In genomic region chr5:25055288-25055687, GRCm38 (mm10) we compare ENCODE assay signal across 14 mouse cellular contexts. TPM values are rescaled to one million over a fixed set of nuclear protein-coding genes. Genes with fewer than 3 reads are reported as not detected.
DNase-seq lines count a peak whose midpoint lies in the region; ATAC-seq and TF ChIP-seq lines count a peak whose summit lies in the region.
"Had no signal": no experiment of that assay in that cellular context is flagged by ENCODE, and none has a peak within 500 bp of the region (broad histone marks: within the 10 kb centered on the region; RNA-seq: fewer than 3 reads in every experiment).

No protein-coding gene starts in this region.

- H3K9me3 ChIP-seq in forebrain, embryonic 14.5 days (replicated peaks; ENCODE audit: control insufficient read depth, low read length): no peaks in the 10 kb centered on the region
- H3K9me3 ChIP-seq in forebrain, postnatal 0 days (ENCODE audit: low read length): no peaks in the 10 kb centered on the region
- no peaks in the 10 kb centered on the region for H3K9me3 ChIP-seq in hindbrain, embryonic 14.5 days (ENCODE audit: control insufficient read depth, low read length)
- H3K9me3 ChIP-seq: embryonic facial prominence, embryonic 12.5 days; forebrain, embryonic 12.5 days had no signal

- no peak overlapping the region for H3K4me3 ChIP-seq in forebrain, embryonic 14.5 days (ENCODE audit: low read depth, low read length)
- no peak overlapping the region for H3K4me3 ChIP-seq in forebrain, postnatal 0 days (ENCODE audit: low read depth, low read length)
- H3K4me3 ChIP-seq in hindbrain, embryonic 14.5 days (replicated peaks; ENCODE audit: low read length): no peak overlapping the region
- H3K4me3 ChIP-seq: embryonic facial prominence, embryonic 12.5 days; forebrain, embryonic 12.5 days had no signal

- no peak overlapping the region for H3K9ac ChIP-seq in forebrain, embryonic 14.5 days (ENCODE audit: low read length)
- no peak overlapping the region for H3K9ac ChIP-seq in forebrain, postnatal 0 days
- no peak overlapping the region for H3K9ac ChIP-seq in hindbrain, embryonic 14.5 days
- H3K9ac ChIP-seq: embryonic facial prominence, embryonic 12.5 days; forebrain, embryonic 12.5 days had no signal

- H3K4me1 ChIP-seq in forebrain, embryonic 14.5 days (ENCODE audit: control insufficient read depth, insufficient read depth, low read length): peaks cover 10% of the 10 kb centered on the region
- peaks cover 11% of the 10 kb centered on the region; the same call in 1 of the 2 replicates for H3K4me1 ChIP-seq in forebrain, postnatal 0 days (ENCODE audit: insufficient read depth)
- H3K4me1 ChIP-seq in hindbrain, embryonic 14.5 days (replicated peaks; ENCODE audit: control insufficient read depth, insufficient read depth, low read length): peaks cover 19% of the 10 kb centered on the region

- H3K27me3 ChIP-seq in forebrain, embryonic 14.5 days (replicated peaks; ENCODE audit: control insufficient read depth, insufficient read depth, low read length): no peaks in the 10 kb centered on the region
- no peaks in the 10 kb centered on the region for H3K27me3 ChIP-seq in forebrain, postnatal 0 days (ENCODE audit: insufficient read depth, low read length)
- no peaks in the 10 kb centered on the region for H3K27me3 ChIP-seq in hindbrain, embryonic 14.5 days (ENCODE audit: control insufficient read depth, insufficient read depth, low read length)

- DNase-seq in forebrain, embryonic 14.5 days (ENCODE audit: low spot score): peak; percentile 44
- no peak for DNase-seq in forebrain, postnatal 0 days
- peak; percentile 57 to 75 for DNase-seq in layer of hippocampus, adult 8-10 months (ENCODE audit: low spot score in 2 of 2)
- DNase-seq in layer of hippocampus, postnatal 14 days (ENCODE audit: low spot score in 2 of 2): no peak
- DNase-seq in cerebellum, adult 11 months: peak; percentile 88
- DNase-seq in hindbrain, embryonic 14.5 days (ENCODE audit: low spot score): no peak
- no peak for DNase-seq in retina, embryonic 14.5 days (ENCODE audit: low spot score)
- no peak for DNase-seq in retina, postnatal 1 day
- DNase-seq: gastrocnemius, postnatal 14 days; liver; lung, postnatal 14 days had no signal

- no peak for TF ChIP-seq CTCF in forebrain, postnatal 0 days (IDR thresholded peaks at IDR 0.05; ENCODE audit: low read depth)

- no peak overlapping the region for H3K4me2 ChIP-seq in forebrain, embryonic 14.5 days (ENCODE audit: low read length)
- H3K4me2 ChIP-seq in forebrain, postnatal 0 days (ENCODE audit: low read depth): no peak overlapping the region
- no peak overlapping the region for H3K4me2 ChIP-seq in hindbrain, embryonic 14.5 days (replicated peaks)
- H3K4me2 ChIP-seq: embryonic facial prominence, embryonic 12.5 days; forebrain, embryonic 12.5 days had no signal

- ATAC-seq in forebrain, embryonic 14.5 days: no peak
- ATAC-seq in forebrain, postnatal 0 days: no peak
- no peak for ATAC-seq in hindbrain, embryonic 14.5 days (ENCODE audit: low FRiP score)
- ATAC-seq: inflammation-experienced regulatory T-cells, adult 6 months had no signal

- H3K36me3 ChIP-seq in forebrain, embryonic 14.5 days (ENCODE audit: control insufficient read depth, insufficient read depth, low read length): no peaks in the 10 kb centered on the region
- H3K36me3 ChIP-seq in forebrain, postnatal 0 days (ENCODE audit: insufficient read depth): no peaks in the 10 kb centered on the region
- no peaks in the 10 kb centered on the region for H3K36me3 ChIP-seq in hindbrain, embryonic 14.5 days (replicated peaks; ENCODE audit: control insufficient read depth, insufficient read depth)
- H3K36me3 ChIP-seq: embryonic facial prominence, embryonic 12.5 days; forebrain, embryonic 12.5 days had no signal

- H3K27ac ChIP-seq in forebrain, embryonic 14.5 days (ENCODE audit: low read depth, low read length): no peak overlapping the region
- H3K27ac ChIP-seq in forebrain, postnatal 0 days (ENCODE audit: low read depth, low read length): no peak overlapping the region
- H3K27ac ChIP-seq in hindbrain, embryonic 14.5 days: peak overlapping the region; percentile 14; the same call in 1 of the 2 replicates
- H3K27ac ChIP-seq: embryonic facial prominence, embryonic 12.5 days; forebrain, embryonic 12.5 days had no signal

- 30% methylated on average over 4 of the region's 4 CpGs for WGBS in forebrain, embryonic 14.5 days
- 25% methylated on average over 4 of the region's 4 CpGs for WGBS in forebrain, postnatal 0 days
- 33% methylated on average over 4 of the region's 4 CpGs for WGBS in hindbrain, embryonic 14.5 days

RNA-seq across cellular contexts. Expression of gene Prkag2, which starts 45.2 kb away (rescaled TPM):
- polyA plus RNA-seq in forebrain, embryonic 14.5 days (2014; fragmentation: Nextera tagmentation; extraction: Ambion mirVana): 80.6 and 93.2 TPM in 2 replicates
- total RNA-seq in forebrain, postnatal 0 days (2014; rRNA removed): 62.4 and 72.2 TPM in 2 replicates
- polyA plus RNA-seq in forebrain, postnatal 0 days (2015; fragmentation: Nextera tagmentation; extraction: Ambion mirVana): 94.9 and 112 TPM in 2 replicates
- total RNA-seq in layer of hippocampus, adult 8-10 months (2022): 100 to 1,000 TPM; 143 to 198 (median 175) TPM
- total RNA-seq in layer of hippocampus, postnatal 14 days (2021): 100 to 1,000 TPM; 151 to 155 TPM
- polyA plus RNA-seq in hindbrain, embryonic 14.5 days (2014; fragmentation: Nextera tagmentation; extraction: Ambion mirVana): 105 and 106 TPM in 2 replicates

Comparison
In these comparisons a context has a peak if more than half of its experiments do, and no peak if none do; other contexts are left out.
1. DNase-seq: peak in forebrain, embryonic 14.5 days (single experiment), layer of hippocampus, adult 8-10 months (2 of 2) and cerebellum, adult 11 months (single experiment); none in forebrain, postnatal 0 days (single experiment), layer of hippocampus, postnatal 14 days (0 of 2), hindbrain, embryonic 14.5 days (single experiment), retina, embryonic 14.5 days (single experiment) and retina, postnatal 1 day (single experiment).